Mouse (Mus musculus) neural tube, embryonic 14.5 days (tissue): ENCODE measurements around the gene Gatad2b. TPM values are rescaled to one million over a fixed set of nuclear protein-coding genes. Genes with fewer than 3 reads are reported as not detected.

Source experiments
- ATAC-seq: fragments of 200-750 bp; cut with Nextera tagmentation; 2 replicates; pipeline ENCODE4 v1.8.0; 2017; ENCODE audit warnings: low read depth, mild to moderate bottlenecking, moderate TSS enrichment, moderate library complexity
- H3K27ac ChIP-seq: fragments of 300-500 bp; sonication (generic); 2 replicates; pipeline ENCODE4 v1.5.1; 2014; ENCODE audit warnings: low read depth, mild to moderate bottlenecking, control low read depth, low read length, moderate library complexity, mixed read lengths
- H3K27me3 ChIP-seq: fragments of 300-500 bp; sonication (generic); 2 replicates; pipeline ENCODE4 v1.6.1; 2014; ENCODE audit warnings: low read length; ENCODE audit not compliant: control insufficient read depth, insufficient read depth
- H3K36me3 ChIP-seq: fragments of 300-500 bp; sonication (generic); 2 replicates; pipeline ENCODE4 v1.6.1; 2014; ENCODE audit warnings: low read length, mixed read lengths; ENCODE audit not compliant: control insufficient read depth, insufficient read depth
- H3K4me1 ChIP-seq: fragments of 300-500 bp; sonication (generic); 2 replicates; pipeline ENCODE4 v1.6.1; 2014; ENCODE audit warnings: low read length; ENCODE audit not compliant: control insufficient read depth, insufficient read depth
- H3K4me2 ChIP-seq: fragments of 300-500 bp; sonication (generic); 2 replicates; pipeline ENCODE4 v1.6.1; 2014; ENCODE audit warnings: mild to moderate bottlenecking, low read depth, low read length, control low read depth
- H3K4me3 ChIP-seq: fragments of 300-500 bp; sonication (generic); 2 replicates; pipeline ENCODE4 v1.5.1; 2014; ENCODE audit warnings: low read depth, low read length, control low read depth, mixed read lengths
- H3K9ac ChIP-seq: fragments of 300-500 bp; sonication (generic); replicated peaks from 2 replicates; pipeline ENCODE4 v1.6.1; 2014; ENCODE audit warnings: low read depth, mild to moderate bottlenecking, control low read depth, low read length, mixed read lengths
- H3K9me3 ChIP-seq: fragments of 300-500 bp; sonication (generic); 2 replicates; pipeline ENCODE4 v1.6.1; 2016; ENCODE audit warnings: low read length; ENCODE audit not compliant: control insufficient read depth
- WGBS: fragments of 180-500 bp; shearing (Covaris S2); extraction: QIAGEN DNeasy Blood & Tissue Kit; methylation state at CpG from one replicate; pipeline ENCODE4 v1.1.7; 2014; 5-methylcytosine and 5-hydroxymethylcytosine counted together
- polyA plus RNA-seq: library from polyadenylated mRNA; unstranded; fragments of >200 nt; fragmentation: Nextera tagmentation; extraction: Ambion mirVana; gene quantifications from 2 replicates; pipeline ENCODE4 v1.2.1, GENCODE M21; 2014

Gene Gatad2b
- polyA plus RNA-seq, 1 experiment from 2014 or later = 21.6 TPM

DNA sequence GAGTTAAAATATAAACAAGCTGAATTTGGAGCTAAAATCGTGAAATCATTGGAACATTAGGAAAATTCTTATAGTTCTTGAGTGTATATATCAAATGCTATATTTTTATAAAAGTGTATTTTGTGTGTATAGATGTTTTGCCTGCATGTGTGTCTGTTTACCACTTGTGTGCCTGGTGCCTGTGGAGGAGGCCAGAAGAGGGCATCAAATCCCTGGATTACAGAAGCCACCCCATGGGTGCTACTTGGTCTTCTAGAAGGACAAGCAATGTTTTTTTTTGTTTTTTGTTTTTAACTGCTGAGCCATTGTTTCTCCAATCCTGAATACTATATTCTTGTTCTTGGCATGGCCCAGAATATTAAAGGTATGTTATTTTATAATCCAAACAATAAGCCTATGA lies 2.4 kb upstream of the Gatad2b start:
- peaks cover 15% of the 10 kb centered on the region for H3K4me1 ChIP-seq
- no peak overlapping the region for H3K9ac ChIP-seq
- 83% methylated on average over 1 of the region's 1 CpGs for WGBS
- no peak for ATAC-seq
- no peaks in the 10 kb centered on the region for H3K36me3 ChIP-seq
- H3K27me3 ChIP-seq = no peaks in the 10 kb centered on the region
- H3K9me3 ChIP-seq = no peaks in the 10 kb centered on the region
- no peak overlapping the region for H3K4me2 ChIP-seq
- H3K4me3 ChIP-seq = no peak overlapping the region
- no peak overlapping the region for H3K27ac ChIP-seq

DNA sequence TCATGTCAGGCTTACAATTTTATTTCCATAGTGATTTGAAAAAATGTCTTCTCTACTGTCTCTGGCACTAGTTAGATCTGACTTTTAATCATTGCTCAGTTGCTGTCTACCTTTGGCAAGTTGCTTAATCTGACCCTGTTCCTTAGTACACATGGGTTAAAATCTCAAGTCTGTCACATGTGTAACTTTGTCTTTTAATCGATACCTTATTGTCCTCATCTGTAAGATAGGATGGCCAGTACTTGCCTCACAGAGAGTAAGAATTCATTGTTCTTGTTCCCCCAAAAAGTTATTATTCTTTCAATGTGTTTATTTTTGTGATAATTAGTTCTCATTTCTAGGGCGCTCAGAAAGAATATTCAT lies 1.0 kb upstream of the Gatad2b start:
- Histone ChIP-seq H3K4me2 (peak overlapping the region; percentile 65), H3K27me3 (no peaks in the 10 kb centered on the region), H3K27ac (peak overlapping the region; percentile 93), H3K9ac (peak overlapping the region; percentile 76), H3K4me1 (peaks cover 18% of the 10 kb centered on the region), H3K9me3 (no peaks in the 10 kb centered on the region), H3K4me3 (peak overlapping the region; percentile 55), H3K36me3 (no peaks in the 10 kb centered on the region)
- WGBS = 38% methylated on average over 2 of the region's 2 CpGs
- ATAC-seq = no peak

- peak overlapping the region; percentile 96 for H3K27ac ChIP-seq
- peak overlapping the region; percentile 79 for H3K4me2 ChIP-seq
- peak; percentile 35 for ATAC-seq
- no peaks in the 10 kb centered on the region for H3K27me3 ChIP-seq
- H3K36me3 ChIP-seq = no peaks in the 10 kb centered on the region
- 0% methylated on average over 17 of the region's 68 CpGs for WGBS
- H3K9me3 ChIP-seq = no peaks in the 10 kb centered on the region
- peak overlapping the region; percentile 92 for H3K9ac ChIP-seq
- peaks cover 18% of the 10 kb centered on the region for H3K4me1 ChIP-seq
- H3K4me3 ChIP-seq = peak overlapping the region; percentile 83
Observed at GRCm38 (mm10) chr3:90293352-90294063, 530 bp downstream of the Gatad2b start.

- no peak for ATAC-seq
- no peak overlapping the region for H3K27ac ChIP-seq
- no peaks in the 10 kb centered on the region for H3K9me3 ChIP-seq
- H3K9ac ChIP-seq = peak overlapping the region; percentile 92
- peak overlapping the region; percentile 83 for H3K4me3 ChIP-seq
- peaks cover 18% of the 10 kb centered on the region for H3K4me1 ChIP-seq
- H3K4me2 ChIP-seq = peak overlapping the region; percentile 79
- H3K27me3 ChIP-seq = no peaks in the 10 kb centered on the region
- WGBS = 2% methylated on average over 11 of the region's 11 CpGs
- no peaks in the 10 kb centered on the region for H3K36me3 ChIP-seq
Observed at GRCm38 (mm10) chr3:90294064-90294440, 1.1 kb downstream of the Gatad2b start.

GRCm38 (mm10) chr3:90294651-90295050 lies 1.7 kb downstream of the Gatad2b start:
- no peak overlapping the region for H3K27ac ChIP-seq
- peak overlapping the region; percentile 92; the same call in 1 of the 2 replicates for H3K9ac ChIP-seq
- H3K4me1 ChIP-seq = peaks cover 18% of the 10 kb centered on the region
- no peaks in the 10 kb centered on the region for H3K36me3 ChIP-seq
- WGBS = 82% methylated on average over 2 of the region's 2 CpGs
- H3K4me2 ChIP-seq = peak overlapping the region; percentile 79
- H3K4me3 ChIP-seq = peak overlapping the region; percentile 83
- no peaks in the 10 kb centered on the region for H3K27me3 ChIP-seq
- H3K9me3 ChIP-seq = no peaks in the 10 kb centered on the region
- ATAC-seq = no peak

GRCm38 (mm10) chr3:90305801-90306200 lies 12.8 kb downstream of the Gatad2b start:
- WGBS = 64% methylated on average over 3 of the region's 3 CpGs
- no peak for ATAC-seq
- Histone ChIP-seq H3K4me1 (no peaks in the 10 kb centered on the region), H3K36me3 (no peaks in the 10 kb centered on the region), H3K9ac (no peak overlapping the region), H3K9me3 (no peaks in the 10 kb centered on the region), H3K4me2 (no peak overlapping the region), H3K27me3 (no peaks in the 10 kb centered on the region), H3K27ac (no peak overlapping the region), H3K4me3 (no peak overlapping the region)

DNA sequence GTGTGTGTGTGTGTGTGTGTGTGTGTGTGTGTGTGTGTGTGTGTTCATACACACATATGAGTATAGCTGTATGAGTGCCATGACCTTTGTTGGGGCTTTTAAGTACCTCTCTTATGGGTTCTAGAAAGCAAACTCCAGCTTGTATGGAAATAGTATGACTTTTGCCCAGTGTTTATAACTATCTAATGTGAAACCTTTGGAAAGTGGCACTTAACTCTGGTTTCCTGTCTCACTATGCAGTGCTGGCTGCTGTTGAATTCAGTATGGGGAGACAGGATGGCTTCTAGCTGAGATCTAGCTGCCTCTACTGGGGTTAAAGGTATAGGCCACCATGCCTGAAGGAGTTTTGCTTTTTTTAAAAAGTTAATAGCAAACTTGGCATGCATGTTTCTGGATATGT lies 16.6 kb downstream of the Gatad2b start:
- H3K4me2 ChIP-seq = no peak overlapping the region
- no peak overlapping the region for H3K9ac ChIP-seq
- H3K4me1 ChIP-seq = no peaks in the 10 kb centered on the region
- no peak for ATAC-seq
- H3K9me3 ChIP-seq = no peaks in the 10 kb centered on the region
- H3K36me3 ChIP-seq = no peaks in the 10 kb centered on the region
- no peaks in the 10 kb centered on the region for H3K27me3 ChIP-seq
- no peak overlapping the region for H3K4me3 ChIP-seq
- no peak overlapping the region for H3K27ac ChIP-seq

DNA sequence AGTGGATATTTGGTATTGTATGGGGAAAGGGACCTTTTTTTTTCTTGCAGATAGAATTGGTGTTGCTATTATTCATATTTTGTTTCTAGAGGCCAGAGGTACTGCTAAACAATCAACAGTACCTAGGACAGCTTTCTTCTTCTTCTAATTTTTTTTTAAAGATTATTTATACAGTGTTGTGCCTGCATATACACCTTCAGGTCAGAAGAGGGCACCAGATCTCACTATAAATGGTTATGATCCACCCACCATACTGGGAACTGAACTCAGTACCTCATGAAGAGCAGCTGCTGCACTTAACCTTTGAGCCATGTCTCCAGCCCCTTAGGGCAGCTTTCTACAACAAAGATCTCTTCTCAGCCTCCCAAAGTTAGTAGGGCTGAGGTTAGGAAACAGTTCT lies 20.4 kb downstream of the Gatad2b start:
- Histone ChIP-seq H3K36me3 (no peaks in the 10 kb centered on the region), H3K4me3 (no peak overlapping the region), H3K9ac (no peak overlapping the region), H3K4me2 (no peak overlapping the region), H3K27ac (no peak overlapping the region), H3K9me3 (no peaks in the 10 kb centered on the region), H3K4me1 (no peaks in the 10 kb centered on the region), H3K27me3 (no peaks in the 10 kb centered on the region)
- ATAC-seq = no peak

- H3K9me3 ChIP-seq = no peaks in the 10 kb centered on the region
- H3K27me3 ChIP-seq = no peaks in the 10 kb centered on the region
- H3K4me1 ChIP-seq = no peaks in the 10 kb centered on the region
- no peak overlapping the region for H3K4me2 ChIP-seq
- ATAC-seq = no peak
- no peak overlapping the region for H3K4me3 ChIP-seq
- no peak overlapping the region for H3K9ac ChIP-seq
- H3K27ac ChIP-seq = no peak overlapping the region
- H3K36me3 ChIP-seq = no peaks in the 10 kb centered on the region
Observed at GRCm38 (mm10) chr3:90314241-90314640, 21.3 kb downstream of the Gatad2b start.
